Mouse (Mus musculus) gastrocnemius, postnatal 36 days (tissue): Measurements from ENCODE around the gene Uty. TPM values are rescaled to one million over a fixed set of nuclear protein-coding genes. Genes with fewer than 3 reads are reported as not detected.

Experiments used
- DNase-seq, 2 experiments: peaks; one replicate each; pipeline ENCODE4 v3.0.0; 2022
- intact Hi-C: fragments of 180-260 bp; cut with DNase I; formaldehyde crosslinking; loops from one replicate; pipeline ENCODE4 v1.15.1; 2025
- long read RNA-seq, 2 experiments: library from polyadenylated mRNA; stranded (forward); transcript quantifications; one replicate each; pipeline ENCODE4 v2.0.0; 2021
- total RNA-seq, 2 experiments: library from RNA; stranded (reverse); gene quantifications; 2 replicates each; pipeline ENCODE4 v1.2.3; 2021

Uty gene
- total RNA-seq = 10 to 100 TPM in 1 of 2 experiments, not detected in 1; 12.5 TPM
- long read RNA-seq, experiment 1, partial matches to known transcripts = 1 of 5 reads
- long read RNA-seq, experiment 1, other reads (novel, unspliced or antisense) = 4 of 5 reads
- long read RNA-seq, experiment 2 = 0 reads

GRCm38 (mm10) chrY:1245426-1245863 is at the start of gene Uty:
Uty (minus strand) TSS chrY:1245759.
- peak in 1 of 2 experiments; percentile 15 for DNase-seq
- intact Hi-C loops = no loop called here

GRCm38 (mm10) chrY:1293708-1294107 is 48.1 kb upstream of the Uty start:
- intact Hi-C loops = no loop called here
- DNase-seq = no peak

GRCm38 (mm10) chrY:1286171-1286795 is 40.7 kb upstream of the Uty start, which contains the start of gene Ddx3y:
Ddx3y (minus strand) TSS chrY:1286629.
- peak in 1 of 2 experiments; percentile 59 for DNase-seq
- intact Hi-C loops = no loop called here

GRCm38 (mm10) chrY:1285735-1286134 is 40.2 kb upstream of the Uty start:
- DNase-seq = no peak
- intact Hi-C loops = no loop called here

- intact Hi-C loops = no loop called here
- no peak for DNase-seq
Measured at GRCm38 (mm10) chrY:1246117-1246516, 558 bp upstream of the Uty start.

- DNase-seq = no peak
- intact Hi-C loops = no loop called here
Measured at GRCm38 (mm10) chrY:1244940-1245339, 619 bp downstream of the Uty start.

GRCm38 (mm10) chrY:1244421-1244820 is 1.1 kb downstream of the Uty start:
- intact Hi-C loops = no loop called here
- DNase-seq = no peak

GRCm38 (mm10) chrY:1220001-1220400 is 25.6 kb downstream of the Uty start:
- no peak for DNase-seq
- intact Hi-C loops = no loop called here

GRCm38 (mm10) chrY:1178476-1178875 is 67.1 kb downstream of the Uty start:
- intact Hi-C loops = no loop called here
- no peak for DNase-seq

- no peak for DNase-seq
- intact Hi-C loops = no loop called here
Measured at GRCm38 (mm10) chrY:1163054-1163453, 82.5 kb downstream of the Uty start.

GRCm38 (mm10) chrY:1116153-1116552 is 129.4 kb downstream of the Uty start:
- intact Hi-C loops = no loop called here
- DNase-seq = no peak

GRCm38 (mm10) chrY:1114016-1114415 is 131.5 kb downstream of the Uty start:
- DNase-seq = no peak
- intact Hi-C loops = no loop called here

Other genes with a start within 250 kb of the Uty start
- gene Eif2s3y, start 235.2 kb downstream of the Uty start, total RNA-seq = 10 to 100 TPM in 1 of 2 experiments, not detected in 1; 39.9 TPM
- 10 to 100 TPM in 1 of 2 experiments, not detected in 1; 50.7 TPM for gene Ddx3y, start 40.9 kb upstream of the Uty start, total RNA-seq
- not detected for gene Usp9y, start 214.0 kb upstream of the Uty start, total RNA-seq